Mouse (Mus musculus): Measurements from ENCODE around the gene Ston2. TPM values are rescaled to one million over a fixed set of nuclear protein-coding genes. Genes with fewer than 3 reads are reported as not detected.

Ston2 gene
- polyA plus RNA-seq, 1 experiment from 2014 or later = 4.3 TPM

DNA sequence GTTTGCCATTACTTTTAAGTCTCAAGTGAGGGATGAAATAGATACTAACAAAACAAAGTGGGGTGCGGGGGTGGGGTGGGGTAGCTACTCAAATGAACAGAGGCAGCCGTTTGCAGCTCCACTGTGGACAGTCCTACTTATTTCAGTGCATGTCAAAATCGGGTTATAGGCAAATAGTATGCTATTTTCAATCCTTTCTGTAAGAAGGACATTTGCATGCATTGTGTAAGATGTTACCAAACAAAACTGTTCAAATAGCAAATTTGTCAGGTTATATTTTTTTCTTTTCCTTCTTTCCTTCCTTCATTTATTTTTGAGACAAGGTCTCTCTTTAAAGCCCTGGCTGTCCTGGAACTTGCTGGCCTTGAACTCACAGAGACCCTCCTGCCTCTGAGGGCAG lies 16.1 kb upstream of the Ston2 start:
- WGBS = 72% methylated on average over 3 of the region's 3 CpGs
- ATAC-seq (ENCODE audit: extremely low read depth, insufficient number of reproducible peaks, low FRiP score, low TSS enrichment) = no peak

DNA sequence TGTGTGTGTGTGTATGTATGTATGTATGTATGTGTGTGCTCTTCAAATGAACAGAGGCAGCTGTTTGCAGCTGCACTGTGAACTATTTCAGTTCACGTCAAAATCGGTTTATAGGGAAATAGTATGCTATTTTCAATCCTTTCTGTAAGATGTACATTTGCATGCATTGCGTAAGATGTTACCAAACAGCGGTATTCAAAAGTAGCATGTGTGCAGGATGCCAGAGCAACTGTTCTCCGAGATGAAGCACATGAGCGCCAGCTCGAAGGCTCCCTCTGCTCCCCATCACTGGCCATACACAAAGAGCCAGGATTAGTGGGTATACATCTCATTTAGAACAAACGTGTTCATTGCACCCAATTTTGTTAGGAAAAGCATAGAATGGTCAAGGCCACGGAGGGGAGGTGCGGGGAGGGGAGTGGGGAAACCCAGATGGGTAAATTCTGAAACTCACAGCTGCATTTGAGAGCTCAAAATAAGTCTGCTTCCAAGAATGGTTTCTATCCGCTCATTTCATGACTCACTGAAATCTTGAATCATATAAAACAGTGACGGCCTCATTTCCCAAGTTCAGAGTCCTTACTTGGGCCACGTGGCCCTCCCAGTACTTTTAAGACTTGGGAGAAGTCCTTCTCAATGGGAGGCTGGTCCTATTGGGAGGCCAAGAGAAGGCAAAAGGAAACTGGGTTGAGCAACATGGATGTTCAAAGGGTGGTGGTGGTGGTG lies 15.2 kb upstream of the Ston2 start:
- Histone ChIP-seq H3K4me2 (no peak overlapping the region), H3K27me3 (replicated peaks) (peaks cover 4% of the 10 kb centered on the region), H3K4me3 (no peak overlapping the region), H3K36me3 (peaks cover 20% of the 10 kb centered on the region), H3K9me3 (no peaks in the 10 kb centered on the region), H3K4me1 (0 out of 2 replicates have a peak, but pooled peaks cover 3% of the 10 kb centered on the region), H3K9ac (no peak overlapping the region), H3K27ac (replicated peaks) (no peak overlapping the region)
- no peak for ATAC-seq (ENCODE audit: extremely low read depth, insufficient number of reproducible peaks, low FRiP score, low TSS enrichment)
- 81% methylated on average over 13 of the region's 13 CpGs for whole genome bisulfite sequencing

More for the DNA sequence above, 16.1 kb upstream of the Ston2 start:
- peaks cover 4% of the 10 kb centered on the region; the same call in 1 of the 2 replicates for H3K27me3 ChIP-seq (replicated peaks)
- H3K9me3 ChIP-seq = no peaks in the 10 kb centered on the region
- no peak overlapping the region for H3K9ac ChIP-seq
- H3K4me3 ChIP-seq = no peak overlapping the region
- 0 out of 2 replicates have a peak, but pooled peaks cover 3% of the 10 kb centered on the region for H3K4me1 ChIP-seq
- no peak overlapping the region for H3K4me2 ChIP-seq
- peaks cover 29% of the 10 kb centered on the region for H3K36me3 ChIP-seq
- no peak overlapping the region for H3K27ac ChIP-seq (replicated peaks)

DNA sequence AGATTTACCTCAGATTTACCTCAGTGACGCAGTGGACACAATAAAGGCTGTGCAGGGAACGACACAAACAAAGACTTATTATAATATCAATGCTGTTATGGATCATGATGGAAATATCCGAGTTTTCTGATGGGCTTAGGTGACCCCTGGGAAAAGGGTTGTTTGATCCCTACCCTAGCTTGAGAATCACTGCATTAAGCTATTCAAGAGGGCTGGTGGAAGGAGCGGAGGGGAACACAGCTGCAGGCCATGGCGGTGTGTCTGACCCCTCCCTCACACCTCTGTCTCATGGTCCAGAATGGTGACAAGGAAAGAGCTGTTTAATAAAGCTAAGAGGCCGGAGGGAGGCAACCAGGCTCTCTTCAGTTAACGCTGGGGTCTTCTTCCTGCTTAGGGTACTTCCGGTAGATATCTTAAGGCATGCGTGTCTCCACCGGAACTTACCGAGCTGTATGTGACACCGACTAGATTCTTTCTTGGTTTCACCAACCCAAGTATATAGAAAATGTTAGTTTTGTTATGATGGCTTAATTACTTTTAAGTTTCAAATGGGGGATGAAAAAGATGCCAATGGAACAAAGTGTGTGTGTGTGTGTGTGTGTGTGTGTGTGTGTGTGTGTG lies 14.5 kb upstream of the Ston2 start:
- Histone ChIP-seq H3K9ac (no peak overlapping the region), H3K27me3 (replicated peaks) (peaks cover 4% of the 10 kb centered on the region), H3K9me3 (no peaks in the 10 kb centered on the region), H3K4me2 (no peak overlapping the region), H3K36me3 (peaks cover 13% of the 10 kb centered on the region), H3K4me3 (no peak overlapping the region), H3K27ac (replicated peaks) (no peak overlapping the region), H3K4me1 (0 out of 2 replicates have a peak, but pooled peaks cover 3% of the 10 kb centered on the region)
- WGBS = 86% methylated on average over 12 of the region's 12 CpGs
- no peak for ATAC-seq (ENCODE audit: extremely low read depth, insufficient number of reproducible peaks, low FRiP score, low TSS enrichment)

DNA sequence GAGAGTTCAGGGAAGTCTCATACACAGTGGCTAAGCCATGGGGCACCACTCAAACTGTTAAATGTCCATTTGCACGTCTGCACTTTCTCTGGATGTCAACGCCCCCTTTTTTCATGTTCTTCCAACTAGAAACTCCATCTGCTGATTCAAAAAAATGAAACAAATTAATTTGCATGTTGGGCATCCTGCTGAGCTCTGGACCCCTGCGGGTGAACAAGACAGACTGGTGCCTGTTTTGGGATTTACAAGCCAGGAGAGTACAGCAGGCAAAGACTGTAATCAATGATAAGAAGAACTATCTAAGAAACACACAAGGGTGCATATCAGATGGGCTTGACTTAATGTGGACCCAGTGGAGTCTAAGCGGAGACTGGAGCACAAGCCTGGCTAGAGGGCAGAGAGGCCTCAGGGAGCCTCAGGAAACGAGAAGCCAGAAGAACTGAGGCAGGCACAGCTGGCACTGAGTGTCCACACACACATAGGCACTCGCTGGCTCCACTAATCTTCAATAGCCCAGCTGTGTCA lies 12.7 kb upstream of the Ston2 start:
- Histone ChIP-seq H3K9ac (no peak overlapping the region), H3K36me3 (no peaks in the 10 kb centered on the region), H3K27me3 (replicated peaks) (peaks cover 4% of the 10 kb centered on the region), H3K27ac (replicated peaks) (no peak overlapping the region), H3K4me2 (no peak overlapping the region), H3K9me3 (no peaks in the 10 kb centered on the region), H3K4me1 (0 out of 2 replicates have a peak, but pooled peaks cover 3% of the 10 kb centered on the region), H3K4me3 (no peak overlapping the region)
- WGBS = 49% methylated on average over 6 of the region's 6 CpGs
- ATAC-seq (ENCODE audit: extremely low read depth, insufficient number of reproducible peaks, low FRiP score, low TSS enrichment) = no peak

DNA sequence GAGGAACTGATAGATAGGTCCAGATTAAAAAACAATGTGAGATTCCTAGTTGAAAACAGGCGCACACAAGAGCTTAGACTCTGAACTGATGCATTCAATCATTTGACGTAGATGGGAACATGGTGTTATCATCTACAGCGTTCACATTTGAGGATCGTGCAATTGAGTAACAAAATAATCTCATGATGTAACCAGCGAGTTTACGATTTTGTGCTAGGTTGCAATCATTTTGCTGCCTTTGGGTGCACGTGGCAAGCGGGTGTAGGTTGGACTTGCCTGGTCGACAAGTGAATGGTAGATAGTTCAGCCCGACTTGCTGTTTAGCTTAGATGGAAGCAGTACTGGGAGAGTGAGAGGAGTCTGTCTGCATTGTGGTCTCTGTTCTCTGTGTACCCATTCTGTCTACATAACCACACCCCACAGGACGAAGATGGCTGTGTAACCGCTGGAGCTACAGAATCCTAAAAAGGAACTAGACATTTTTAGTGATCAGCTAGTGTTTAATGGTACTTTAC lies 11.7 kb upstream of the Ston2 start:
- Histone ChIP-seq H3K4me1 (no peaks in the 10 kb centered on the region), H3K27me3 (replicated peaks) (peaks cover 4% of the 10 kb centered on the region), H3K27ac (replicated peaks) (no peak overlapping the region), H3K4me2 (no peak overlapping the region), H3K9ac (no peak overlapping the region), H3K4me3 (no peak overlapping the region), H3K36me3 (no peaks in the 10 kb centered on the region), H3K9me3 (no peaks in the 10 kb centered on the region)
- 66% methylated on average over 12 of the region's 12 CpGs for WGBS
- no peak for ATAC-seq (ENCODE audit: extremely low read depth, insufficient number of reproducible peaks, low FRiP score, low TSS enrichment)

DNA sequence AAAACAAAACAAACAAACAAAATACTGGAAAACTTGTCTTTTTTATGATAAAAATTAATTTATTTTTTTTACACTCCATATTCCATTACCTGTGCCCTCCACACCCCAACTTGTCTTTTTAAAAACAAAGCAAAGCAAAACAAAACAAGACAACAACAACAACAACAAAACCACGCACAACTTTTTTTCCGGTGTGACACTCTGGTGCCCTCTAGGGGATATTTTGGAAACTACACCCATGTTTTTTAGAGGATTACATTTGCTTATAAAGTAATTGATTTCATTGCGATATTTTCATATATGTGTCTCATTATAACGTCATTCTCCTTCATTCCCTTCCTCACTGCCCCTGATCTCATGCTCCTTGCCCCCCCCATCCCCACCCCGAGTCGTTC lies 11.2 kb upstream of the Ston2 start:
- no peak overlapping the region for H3K4me3 ChIP-seq
- peaks cover 4% of the 10 kb centered on the region for H3K27me3 ChIP-seq (replicated peaks)
- H3K4me2 ChIP-seq = no peak overlapping the region
- no peak overlapping the region for H3K27ac ChIP-seq (replicated peaks)
- no peak for ATAC-seq (ENCODE audit: extremely low read depth, insufficient number of reproducible peaks, low FRiP score, low TSS enrichment)
- no peaks in the 10 kb centered on the region for H3K4me1 ChIP-seq
- 19% methylated on average over 6 of the region's 6 CpGs for WGBS
- no peak overlapping the region for H3K9ac ChIP-seq
- H3K9me3 ChIP-seq = no peaks in the 10 kb centered on the region
- H3K36me3 ChIP-seq = no peaks in the 10 kb centered on the region

DNA sequence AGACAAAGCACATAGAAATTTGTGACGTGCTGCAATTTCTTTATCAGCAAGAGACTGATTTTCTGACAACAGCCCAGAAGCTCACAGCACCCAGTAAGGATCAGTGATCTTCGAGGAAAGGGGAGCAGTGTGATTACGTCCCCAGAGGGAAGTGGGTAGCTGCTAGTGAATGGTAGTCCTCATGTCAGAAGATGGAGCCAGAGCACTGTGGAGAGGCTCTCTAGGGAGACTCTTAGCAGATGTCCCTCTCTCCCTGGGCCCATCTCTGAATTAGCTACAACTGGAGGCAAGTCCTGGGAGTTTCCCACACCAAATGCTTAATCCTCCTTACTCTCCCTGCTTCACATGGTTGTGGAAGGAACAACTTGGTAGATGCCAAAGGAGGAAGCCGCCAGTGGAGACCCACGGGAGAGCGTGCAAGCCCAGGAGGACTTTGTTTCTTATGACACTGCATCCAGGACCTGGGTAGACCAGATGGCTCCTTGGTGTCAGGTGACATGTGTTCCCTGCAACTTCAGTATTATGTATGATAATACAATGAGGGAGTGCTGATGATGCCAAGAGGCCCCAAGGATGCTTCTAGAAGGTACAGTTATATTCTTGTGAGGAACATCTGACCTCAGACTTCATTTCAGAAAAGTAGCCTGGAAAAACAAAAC lies 10.7 kb upstream of the Ston2 start:
- Histone ChIP-seq H3K4me1 (no peaks in the 10 kb centered on the region), H3K27me3 (replicated peaks) (peaks cover 4% of the 10 kb centered on the region), H3K27ac (replicated peaks) (no peak overlapping the region), H3K4me2 (no peak overlapping the region), H3K4me3 (no peak overlapping the region), H3K9me3 (no peaks in the 10 kb centered on the region), H3K9ac (no peak overlapping the region), H3K36me3 (no peaks in the 10 kb centered on the region)
- ATAC-seq (ENCODE audit: extremely low read depth, insufficient number of reproducible peaks, low FRiP score, low TSS enrichment) = no peak
- 71% methylated on average over 6 of the region's 6 CpGs for WGBS

DNA sequence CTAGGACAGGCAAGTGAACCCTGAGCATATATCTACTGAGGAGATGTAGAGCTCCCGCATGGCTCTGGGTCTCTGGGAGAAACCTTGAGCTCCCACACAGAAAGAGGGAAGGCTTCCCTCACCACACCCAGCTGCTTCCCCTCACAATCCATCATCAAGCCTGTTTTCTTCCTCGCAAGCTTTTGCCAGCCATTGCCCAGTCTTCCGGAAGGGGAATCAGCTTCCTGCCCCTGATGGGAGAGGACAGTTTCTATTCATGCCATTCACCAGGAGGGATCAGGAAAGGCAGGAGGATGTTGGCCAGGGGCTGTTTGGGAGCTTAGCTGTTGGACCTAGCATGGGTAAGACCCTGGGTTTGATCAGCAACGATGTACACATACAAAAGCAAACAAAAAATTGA lies 8.6 kb upstream of the Ston2 start:
- H3K27me3 ChIP-seq (replicated peaks) = peaks cover 4% of the 10 kb centered on the region
- WGBS = 75% methylated on average over 4 of the region's 4 CpGs
- no peak overlapping the region for H3K9ac ChIP-seq
- H3K36me3 ChIP-seq = no peaks in the 10 kb centered on the region
- ATAC-seq (ENCODE audit: extremely low read depth, insufficient number of reproducible peaks, low FRiP score, low TSS enrichment) = no peak
- peaks cover 6% of the 10 kb centered on the region for H3K4me1 ChIP-seq
- no peaks in the 10 kb centered on the region for H3K9me3 ChIP-seq
- no peak overlapping the region for H3K27ac ChIP-seq (replicated peaks)
- no peak overlapping the region for H3K4me3 ChIP-seq
- H3K4me2 ChIP-seq = no peak overlapping the region

DNA sequence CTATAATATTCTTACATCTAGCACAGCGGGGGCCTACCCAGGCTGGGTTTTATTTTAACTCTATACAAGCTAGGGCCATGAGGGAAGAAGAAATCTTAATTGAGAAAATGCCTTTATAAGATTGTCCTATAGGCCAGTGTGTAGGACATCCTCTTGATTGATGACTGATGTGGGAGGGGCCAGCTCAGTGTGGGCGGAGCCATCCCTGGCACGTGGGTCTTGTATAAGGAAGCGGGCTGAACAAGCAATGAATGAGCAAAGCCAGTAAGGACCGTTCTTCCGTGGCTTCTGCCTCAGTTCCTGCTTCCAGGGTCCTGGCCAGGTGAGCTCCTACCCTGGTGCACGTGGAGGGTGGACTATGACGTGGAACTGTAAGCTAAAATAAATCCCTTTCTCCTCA lies 5.1 kb upstream of the Ston2 start:
- Histone ChIP-seq H3K4me3 (no peak overlapping the region), H3K27me3 (replicated peaks) (peaks cover under 1% of the 10 kb centered on the region; the same call in 1 of the 2 replicates), H3K36me3 (no peaks in the 10 kb centered on the region), H3K4me1 (peaks cover 9% of the 10 kb centered on the region), H3K27ac (replicated peaks) (no peak overlapping the region), H3K4me2 (no peak overlapping the region), H3K9ac (no peak overlapping the region), H3K9me3 (no peaks in the 10 kb centered on the region)
- no peak for ATAC-seq (ENCODE audit: extremely low read depth, insufficient number of reproducible peaks, low FRiP score, low TSS enrichment)
- 73% methylated on average over 8 of the region's 8 CpGs for WGBS

DNA sequence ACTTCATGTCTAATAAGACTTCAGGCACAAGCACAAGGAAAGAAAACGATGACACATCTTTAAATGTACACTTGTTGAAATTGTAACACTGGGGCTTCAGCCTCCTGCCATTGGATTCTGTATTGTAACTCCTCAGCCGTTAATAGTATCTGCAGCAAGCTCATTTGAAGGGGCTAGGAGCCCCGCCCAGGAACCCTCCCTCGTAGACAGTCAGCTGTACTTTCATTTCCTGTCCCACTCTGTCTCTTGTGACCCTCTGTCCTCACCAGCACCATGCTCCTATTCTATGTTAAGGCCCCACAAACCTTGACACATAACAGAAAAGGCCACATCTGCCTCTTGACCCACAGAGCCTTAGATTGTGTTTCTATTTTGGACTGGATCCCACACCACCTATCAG lies 3.6 kb upstream of the Ston2 start:
- Histone ChIP-seq H3K36me3 (no peaks in the 10 kb centered on the region), H3K9ac (no peak overlapping the region), H3K9me3 (no peaks in the 10 kb centered on the region), H3K4me3 (no peak overlapping the region), H3K27me3 (replicated peaks) (peaks cover 13% of the 10 kb centered on the region; the same call in 1 of the 2 replicates), H3K4me2 (no peak overlapping the region), H3K27ac (replicated peaks) (0 out of 2 replicates have a peak overlapping the region, but pooled peaks have one; percentile 32), H3K4me1 (peaks cover 9% of the 10 kb centered on the region)
- WGBS = 42% methylated on average over 4 of the region's 4 CpGs
- ATAC-seq (ENCODE audit: extremely low read depth, insufficient number of reproducible peaks, low FRiP score, low TSS enrichment) = no peak

DNA sequence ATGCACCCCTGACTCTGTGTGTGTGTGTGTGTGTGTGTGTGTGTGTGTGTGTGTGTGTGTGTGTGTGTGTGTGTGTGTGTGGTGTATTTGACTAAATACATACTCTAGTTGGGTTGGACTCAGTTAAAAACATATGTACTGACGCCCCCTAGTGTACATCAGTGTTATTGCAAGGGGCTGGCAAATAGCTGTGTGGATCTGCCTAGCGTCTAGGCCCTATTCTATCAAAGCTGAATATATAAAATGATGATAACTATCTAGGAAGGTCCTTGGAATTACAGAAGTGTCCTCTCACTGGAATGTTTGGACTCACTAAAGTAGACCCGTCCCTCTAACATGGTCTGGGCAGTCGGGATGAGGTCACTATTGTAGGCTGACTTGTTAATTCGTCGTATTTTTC lies 1.6 kb upstream of the Ston2 start:
- Histone ChIP-seq H3K4me1 (peaks cover 12% of the 10 kb centered on the region), H3K4me3 (no peak overlapping the region), H3K27ac (replicated peaks) (no peak overlapping the region), H3K9ac (no peak overlapping the region), H3K27me3 (replicated peaks) (peaks cover 24% of the 10 kb centered on the region), H3K36me3 (no peaks in the 10 kb centered on the region), H3K4me2 (no peak overlapping the region), H3K9me3 (no peaks in the 10 kb centered on the region)
- 48% methylated on average over 6 of the region's 6 CpGs for WGBS
- ATAC-seq (ENCODE audit: extremely low read depth, insufficient number of reproducible peaks, low FRiP score, low TSS enrichment) = no peak
